Mouse (Mus musculus) small intestine, adult 2 months (tissue): ENCODE results near the gene Olfr1472.

ENCODE experiments used
- CTCF ChIP-seq: fragments of 200-500 bp; IDR thresholded peaks from 2 replicates; pipeline ENCODE4 v1.5.1; 2012; ENCODE audit warnings: low read depth, mild to moderate bottlenecking, control low read depth, inconsistent platforms, low read length, moderate library complexity, mixed read lengths; ENCODE audit not compliant: insufficient replicate concordance, insufficient read length; ENCODE audit errors: extremely low read depth
- POLR2A ChIP-seq: fragments of 200-500 bp; IDR thresholded peaks from 2 replicates; pipeline ENCODE4 v1.6.1; 2012; ENCODE audit warnings: low read depth, mild to moderate bottlenecking, control low read depth, inconsistent platforms, low read length, moderate library complexity

GRCm38 (mm10) chr19:13480096-13480495 lies 24.2 kb upstream of the Olfr1472 start, which contains the start of gene Olfr1475:
- TF ChIP-seq POLR2A (no peak), CTCF (no peak)
